Mouse (Mus musculus) ES-CJ7 (cell line): ENCODE data around the gene Ankrd35.
"Not testable (repeated sequence)": the region's sequence is repeated elsewhere in the genome, so short reads cannot be mapped to it uniquely, and the experiment has no call there.

ENCODE experiments used
- DNase-seq: peaks from one replicate; pipeline ENCODE4 v3.0.0; 2011; ENCODE audit warnings: low read depth, low spot score

The Ankrd35 gene

GRCm38 (mm10) chr3:96669727-96670468 lies at the start of gene Ankrd35:
Ankrd35 (plus strand) TSS chr3:96670131.
- peak; percentile 96 for DNase-seq

GRCm38 (mm10) chr3:96623201-96623600 lies 46.7 kb upstream of the Ankrd35 start:
- DNase-seq = peak; percentile 57

- peak; percentile 99 for DNase-seq
These were observed 40.0 kb upstream of the Ankrd35 start, which contains the start of gene Rbm8a for GRCm38 (mm10) chr3:96629729-96630600. Rbm8a (plus strand) TSS chr3:96629933.

GRCm38 (mm10) chr3:96632058-96632457 lies 37.9 kb upstream of the Ankrd35 start:
- DNase-seq = no peak

GRCm38 (mm10) chr3:96634015-96634414 lies 35.9 kb upstream of the Ankrd35 start:
- DNase-seq = no peak

GRCm38 (mm10) chr3:96634928-96635879 lies 34.7 kb upstream of the Ankrd35 start, which contains the start of the genes Pex11b and Gm42957:
Pex11b (plus strand) TSS chr3:96635376.
Gm42957 (plus strand) TSS chr3:96635474.
- DNase-seq = peak; percentile 95

GRCm38 (mm10) chr3:96635906-96636305 lies 34.0 kb upstream of the Ankrd35 start:
- DNase-seq = no peak

GRCm38 (mm10) chr3:96636448-96636847 lies 33.5 kb upstream of the Ankrd35 start:
- DNase-seq = no peak

- DNase-seq = peak; percentile 81
These were observed 30.7 kb upstream of the Ankrd35 start for GRCm38 (mm10) chr3:96639219-96639618.

GRCm38 (mm10) chr3:96645018-96645649 lies 24.8 kb upstream of the Ankrd35 start, which contains the start of gene Itga10:
Itga10 (plus strand) TSS chr3:96645584.
- peak; percentile 43 for DNase-seq

- no peak for DNase-seq
These were observed 22.6 kb upstream of the Ankrd35 start for GRCm38 (mm10) chr3:96647365-96647764.

- no peak for DNase-seq
These were observed 9.0 kb upstream of the Ankrd35 start for GRCm38 (mm10) chr3:96660901-96661300.

GRCm38 (mm10) chr3:96662731-96663316 lies 7.1 kb upstream of the Ankrd35 start:
- DNase-seq = no peak

GRCm38 (mm10) chr3:96663432-96664239 lies 6.3 kb upstream of the Ankrd35 start:
- peak; percentile 97 for DNase-seq

- not testable (repeated sequence) for DNase-seq
These were observed 4.1 kb upstream of the Ankrd35 start for GRCm38 (mm10) chr3:96665732-96666363.

- no peak for DNase-seq
These were observed 3.0 kb upstream of the Ankrd35 start for GRCm38 (mm10) chr3:96666916-96667315.

- DNase-seq = peak; percentile 85
These were observed 2.6 kb upstream of the Ankrd35 start for GRCm38 (mm10) chr3:96667316-96667715.

- no peak for DNase-seq
These were observed 1.4 kb upstream of the Ankrd35 start for GRCm38 (mm10) chr3:96668424-96669067.
